ENCODE assay signal across 8 mouse cellular contexts in genomic region chr11:120315416-120315761, GRCm38 (mm10). TPM values are rescaled to one million over a fixed set of nuclear protein-coding genes. Genes with fewer than 3 reads are reported as not detected.
DNase-seq lines count a peak whose midpoint lies in the region; ATAC-seq lines count a peak whose summit lies in the region.

No protein-coding gene starts in this region.

- H3K4me1 ChIP-seq in embryonic facial prominence, embryonic 11.5 days (ENCODE audit: control insufficient read depth, insufficient read depth, low read length), result peaks cover 10% of the 10 kb centered on the region
- peaks cover 46% of the 10 kb centered on the region for H3K4me1 ChIP-seq in hindbrain, embryonic 13.5 days (replicated peaks)

- no peak overlapping the region; the same call in 1 of the 2 replicates for H3K4me3 ChIP-seq in embryonic facial prominence, embryonic 11.5 days (ENCODE audit: low read depth, low read length)
- H3K4me3 ChIP-seq in hindbrain, embryonic 13.5 days, result peak overlapping the region; percentile 48
- peak overlapping the region; percentile 53; the same call in 1 of the 2 replicates for H3K4me3 ChIP-seq in macrophage (ENCODE audit: inconsistent target)

- ATAC-seq in embryonic facial prominence, embryonic 11.5 days (replicated peaks; ENCODE audit: insufficient number of reproducible peaks, low FRiP score, low TSS enrichment, low read depth), result no peak
- no peak for ATAC-seq in hindbrain, embryonic 13.5 days (ENCODE audit: low FRiP score)

- H3K27ac ChIP-seq in embryonic facial prominence, embryonic 11.5 days (replicated peaks; ENCODE audit: low read depth, low read length), result peak overlapping the region; percentile 95
- peak overlapping the region; percentile 98 for H3K27ac ChIP-seq in hindbrain, embryonic 13.5 days
- H3K27ac ChIP-seq in macrophage, result peak overlapping the region; percentile 63

- no peaks in the 10 kb centered on the region for H3K79me2 ChIP-seq in macrophage (ENCODE audit: inconsistent target)

- 33% methylated on average over 4 of the region's 4 CpGs for WGBS in embryonic facial prominence, embryonic 11.5 days
- 15% methylated on average over 4 of the region's 4 CpGs for WGBS in hindbrain, embryonic 13.5 days
- WGBS in macrophage (ENCODE audit: missing documents), result 44% methylated on average over 3 of the region's 4 CpGs

- peak overlapping the region; percentile 78 for H3K4me2 ChIP-seq in embryonic facial prominence, embryonic 11.5 days (ENCODE audit: low read depth, low read length)
- H3K4me2 ChIP-seq in hindbrain, embryonic 13.5 days, result peak overlapping the region; percentile 82

- DNase-seq in kidney, adult 11 months, result peak; percentile 18
- DNase-seq in kidney, adult 9 months, result no peak
- peak; percentile 27 for DNase-seq in ES-CJ7 (ENCODE audit: low read depth, low spot score)
- no peak for DNase-seq in embryonic facial prominence, embryonic 11.5 days (ENCODE audit: low spot score)
- DNase-seq in telencephalon, adult 2 months (ENCODE audit: low read depth, low spot score), result peak; percentile 64
- no peak for DNase-seq in urinary bladder, postnatal 10 days (ENCODE audit: low spot score)

- H3K9me3 ChIP-seq in embryonic facial prominence, embryonic 11.5 days (replicated peaks; ENCODE audit: control insufficient read depth, low read length), result no peaks in the 10 kb centered on the region
- H3K9me3 ChIP-seq in hindbrain, embryonic 13.5 days, result no peaks in the 10 kb centered on the region

- no peaks in the 10 kb centered on the region for H3K36me3 ChIP-seq in embryonic facial prominence, embryonic 11.5 days (replicated peaks; ENCODE audit: control insufficient read depth, insufficient read depth, low read depth, low read length)
- no peaks in the 10 kb centered on the region for H3K36me3 ChIP-seq in hindbrain, embryonic 13.5 days
- H3K36me3 ChIP-seq in macrophage (ENCODE audit: inconsistent target), result no peaks in the 10 kb centered on the region

- H3K9ac ChIP-seq in embryonic facial prominence, embryonic 11.5 days (replicated peaks; ENCODE audit: low read length), result peak overlapping the region; percentile 89
- peak overlapping the region; percentile 87 for H3K9ac ChIP-seq in hindbrain, embryonic 13.5 days

- no peaks in the 10 kb centered on the region for H3K27me3 ChIP-seq in embryonic facial prominence, embryonic 11.5 days (ENCODE audit: control insufficient read depth, insufficient read depth, low read length)
- H3K27me3 ChIP-seq in hindbrain, embryonic 13.5 days, result no peaks in the 10 kb centered on the region

RNA-seq across cellular contexts. Expression of gene Actg1, which starts 33.0 kb away (rescaled TPM):
- 3,237 and 3,434 TPM in 2 replicates for polyA plus RNA-seq in embryonic facial prominence, embryonic 11.5 days (2014; fragmentation: Nextera tagmentation; extraction: Ambion mirVana)
- 4,110 and 4,339 TPM in 2 replicates for polyA plus RNA-seq in hindbrain, embryonic 13.5 days (2015; fragmentation: Nextera tagmentation; extraction: Ambion mirVana)
- total RNA-seq in macrophage (2018; cell fraction: chromatin; rRNA removed), result 1,000 to 10,000 TPM in 2 of 26 experiments, 100 to 1,000 TPM in 24; 287 to 1,531 (median 530) TPM
- total RNA-seq in macrophage (2018; cell fraction: cytosol; rRNA removed), result 1,000 to 10,000 TPM; 1,610 to 3,491 (median 2,081) TPM
- 1,000 to 10,000 TPM in 17 of 26 experiments, 100 to 1,000 TPM in 9; 698 to 2,123 (median 1,142) TPM for total RNA-seq in macrophage (2018; cell fraction: nucleus; rRNA removed)
- polyA plus RNA-seq in macrophage (2018), result 1,569 to 2,966 TPM (median 1,773 TPM) in 3 replicates

RNA-seq across cellular contexts. Expression of gene Fscn2, which starts 45.9 kb away (rescaled TPM):
- polyA plus RNA-seq in embryonic facial prominence, embryonic 11.5 days (2014; fragmentation: Nextera tagmentation; extraction: Ambion mirVana), result 0.20 and 0.28 TPM in 2 replicates
- polyA plus RNA-seq in hindbrain, embryonic 13.5 days (2015; fragmentation: Nextera tagmentation; extraction: Ambion mirVana), result 1.6 and 2.6 TPM in 2 replicates
- under 1 TPM in 1 of 26 experiments, not detected in 25; 0.49 TPM for total RNA-seq in macrophage (2018; cell fraction: chromatin; rRNA removed)
- total RNA-seq in macrophage (2018; cell fraction: cytosol; rRNA removed), result under 1 TPM in 1 of 26 experiments, not detected in 25; 0.16 TPM
- total RNA-seq in macrophage (2018; cell fraction: nucleus; rRNA removed), result not detected
- not detected in 3 replicates for polyA plus RNA-seq in macrophage (2018)

Comparison
In these comparisons a context has a peak if more than half of its experiments do, and no peak if none do; other contexts are left out.
1. DNase-seq: peak in kidney, adult 11 months (single experiment), ES-CJ7 (single experiment) and telencephalon, adult 2 months (single experiment); none in kidney, adult 9 months (single experiment), embryonic facial prominence, embryonic 11.5 days (single experiment) and urinary bladder, postnatal 10 days (single experiment).
2. Peak in every context shown above with its lines, with median percentiles within 50 percentile points of each other: H3K27ac ChIP-seq.